Mouse (Mus musculus) regulatory T cell (primary cell): Measurements from ENCODE around the gene Ywhab.

Source experiments
- in situ Hi-C: fragments of 300-600 bp; cut with MboI, MseI; formaldehyde crosslinking; loops from one replicate; pipeline ENCODE4 v1.15.1; 2025; ENCODE audit warnings: high pct_unique_total_duplicates

The Ywhab gene

DNA sequence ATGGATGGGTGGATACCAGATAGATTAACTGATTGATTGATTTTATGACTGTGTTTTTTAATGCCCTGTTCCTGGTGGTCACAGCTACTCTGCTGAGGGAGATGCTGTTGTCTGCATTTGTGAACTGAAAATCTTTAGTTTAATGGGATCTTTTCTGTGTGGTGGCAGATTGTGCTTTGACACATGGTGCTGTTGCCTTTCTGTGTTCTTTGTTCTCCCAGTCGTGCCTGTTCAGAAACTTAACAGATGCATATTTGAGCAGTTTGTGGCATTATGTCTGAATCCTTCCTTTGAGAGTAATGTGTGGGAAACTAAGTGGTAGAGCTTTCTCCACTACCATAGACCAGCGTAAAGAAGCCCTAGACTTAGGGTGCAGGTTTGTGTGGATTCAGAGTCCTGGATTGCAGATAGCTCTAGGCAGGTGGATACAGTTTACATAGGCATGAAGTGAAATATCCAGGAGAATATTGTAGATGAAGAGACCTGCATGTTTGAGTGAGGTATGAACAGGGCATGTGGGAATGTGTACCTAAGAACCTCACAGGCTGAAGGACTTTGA lies 13.3 kb downstream of the Ywhab start:
- in situ Hi-C loops = no loop called here

- in situ Hi-C loops = no loop called here
Observed at GRCm38 (mm10) chr2:164009227-164009626, 14.5 kb downstream of the Ywhab start.

DNA sequence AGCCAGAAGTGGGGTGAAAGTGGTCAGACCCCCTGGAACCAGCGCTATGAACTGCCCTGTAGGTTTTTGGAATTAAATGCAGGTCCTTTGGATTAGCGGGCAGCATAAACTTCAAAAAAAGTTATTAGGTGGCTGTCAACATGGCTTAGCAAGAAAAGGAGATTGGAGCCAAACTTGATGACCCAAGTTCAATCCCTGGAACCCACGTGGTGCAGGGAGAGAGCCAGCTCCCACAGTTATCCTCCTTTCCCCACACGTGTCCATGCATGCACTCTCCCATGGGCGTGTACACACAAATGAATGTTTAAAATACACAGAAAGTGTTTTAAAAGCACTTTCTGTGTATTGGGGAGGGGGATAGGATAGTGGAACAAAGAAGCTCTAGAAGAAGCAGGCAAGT lies 15.7 kb downstream of the Ywhab start:
- in situ Hi-C loops = no loop called here

DNA sequence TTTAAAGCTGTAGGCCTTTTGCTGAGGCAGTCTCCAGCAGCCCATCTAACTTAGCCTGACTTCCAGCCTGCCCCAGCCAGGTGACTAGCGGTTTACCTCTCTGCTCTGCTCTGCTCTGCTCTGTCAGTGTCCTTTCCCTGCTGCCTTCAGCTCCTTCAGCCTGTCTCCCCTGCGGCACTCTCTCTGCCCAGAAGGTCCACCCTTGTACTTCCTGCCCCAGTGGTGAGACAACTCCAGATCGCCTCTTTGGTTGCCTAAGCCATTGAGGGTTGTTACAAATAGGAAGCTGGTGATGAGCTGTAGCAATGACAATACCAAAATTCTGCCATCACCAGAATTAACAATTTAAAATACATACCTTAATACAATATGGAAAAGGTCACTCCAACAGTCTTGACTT lies 16.2 kb downstream of the Ywhab start:
- in situ Hi-C loops = no loop called here

GRCm38 (mm10) chr2:164015304-164015703 lies 20.5 kb downstream of the Ywhab start:
- in situ Hi-C loops = no loop called here

DNA sequence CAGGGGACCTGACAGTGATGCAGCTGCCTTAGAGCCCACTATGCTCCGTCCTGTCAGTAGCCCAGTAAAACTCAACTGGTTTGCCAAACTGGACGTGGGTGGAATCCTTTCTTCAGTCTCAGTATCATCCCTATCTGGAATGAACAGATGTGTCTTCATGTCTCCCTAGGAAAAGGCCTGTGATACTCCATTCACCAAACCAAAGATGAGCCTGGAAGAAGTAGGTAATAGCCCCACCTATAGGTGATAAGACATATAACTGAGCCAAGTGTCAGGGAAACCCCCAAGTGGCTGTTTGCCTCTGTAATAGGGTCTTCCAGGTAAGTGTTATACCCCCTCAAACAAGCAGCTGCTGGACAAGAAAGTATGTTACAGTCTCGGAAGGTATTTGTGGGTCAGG lies 24.1 kb downstream of the Ywhab start:
- in situ Hi-C loops = no loop called here

GRCm38 (mm10) chr2:164019943-164020342 lies 25.2 kb downstream of the Ywhab start:
- in situ Hi-C loops = loop anchor here (10.0 kb wide), 1 partner anchor 1025 kb away; no protein-coding TSS in a partner anchor

GRCm38 (mm10) chr2:164022104-164022503 lies 27.3 kb downstream of the Ywhab start:
- in situ Hi-C loops = loop anchor here (10.0 kb wide), 1 partner anchor 1023 kb away; no protein-coding TSS in a partner anchor

DNA sequence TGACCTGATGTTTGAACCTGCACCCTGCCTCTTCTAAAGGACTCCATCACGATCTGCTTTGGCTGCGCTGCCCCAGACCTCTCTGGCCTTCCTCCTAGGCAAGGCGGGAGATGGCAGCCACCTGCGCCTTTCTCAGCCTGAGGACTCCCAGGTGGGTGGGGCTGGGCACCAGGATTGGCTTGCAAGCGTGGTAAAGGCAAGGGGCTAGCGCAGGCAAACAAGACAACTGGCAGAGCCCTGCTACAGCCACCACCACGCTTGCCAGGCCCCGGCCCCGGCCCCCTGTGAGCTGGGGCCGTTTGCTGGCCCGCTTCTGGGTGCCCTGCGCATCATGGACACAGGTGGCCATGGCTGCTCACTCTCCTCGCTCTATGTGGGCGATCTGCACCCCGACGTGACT lies 30.4 kb downstream of the Ywhab start, which contains the start of gene Pabpc1l:
Gene Pabpc1l (plus strand): TSS at position 301 of the 400 bp plus-strand sequence.
- in situ Hi-C loops = loop anchor here (10.0 kb wide), 1 partner anchor 1020 kb away; no protein-coding TSS in a partner anchor

GRCm38 (mm10) chr2:164031147-164031546 lies 36.4 kb downstream of the Ywhab start:
- in situ Hi-C loops = no loop called here

- in situ Hi-C loops = no loop called here
Observed at GRCm38 (mm10) chr2:164032973-164033372, 38.2 kb downstream of the Ywhab start.

DNA sequence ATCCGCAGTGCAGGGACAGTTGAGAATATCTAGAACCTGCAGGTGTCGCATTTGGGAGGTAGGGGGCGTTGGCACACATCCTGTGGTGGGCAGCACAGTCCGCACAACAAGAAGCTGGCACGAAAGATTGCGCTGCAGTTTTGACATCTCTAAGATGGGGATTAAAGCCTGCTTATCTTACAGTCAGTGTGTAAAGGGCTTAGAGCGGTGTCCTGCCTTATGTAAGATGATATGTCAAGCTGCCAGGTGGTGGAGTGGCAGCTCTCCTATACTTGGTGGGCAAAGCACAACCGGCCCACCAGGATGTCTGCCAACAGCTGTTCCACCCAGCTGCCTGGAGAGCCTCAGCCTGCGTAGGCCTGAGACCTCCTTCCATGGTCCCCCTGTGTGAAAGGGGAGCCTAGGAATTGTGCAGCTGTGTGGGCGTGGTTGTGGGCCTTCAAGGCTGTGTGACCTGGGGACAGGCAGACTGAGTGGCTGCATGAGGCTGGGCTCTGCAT lies 41.8 kb downstream of the Ywhab start:
- in situ Hi-C loops = loop anchor here (5.0 kb wide), 1 partner anchor 621 kb away; the partner anchor contains the start of genes Wfdc10 and Wfdc9

GRCm38 (mm10) chr2:164038407-164039028 lies 43.8 kb downstream of the Ywhab start:
- in situ Hi-C loops = loop anchor here (5.0 kb wide), 1 partner anchor 619 kb away; the partner anchor contains the start of genes Wfdc10 and Wfdc9

DNA sequence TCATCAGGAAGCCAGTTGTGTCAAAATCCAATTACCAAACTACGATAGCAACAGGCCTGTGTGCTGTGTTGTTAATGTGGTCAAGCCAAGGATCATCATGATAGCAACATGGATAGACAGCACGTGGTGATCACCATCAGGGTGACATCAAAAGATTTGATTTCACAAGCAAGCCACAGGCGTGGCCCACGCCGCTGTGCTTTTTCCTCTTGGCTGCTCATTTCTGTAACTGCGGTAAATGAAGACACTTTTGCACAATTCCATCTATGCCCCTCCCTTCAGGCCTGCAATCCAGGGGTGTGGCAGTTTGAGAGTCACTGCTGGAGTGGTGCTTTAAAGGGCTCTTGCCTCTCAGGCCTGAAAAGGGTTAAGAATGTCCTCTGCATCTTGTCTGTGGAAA lies 46.2 kb downstream of the Ywhab start:
- in situ Hi-C loops = no loop called here

DNA sequence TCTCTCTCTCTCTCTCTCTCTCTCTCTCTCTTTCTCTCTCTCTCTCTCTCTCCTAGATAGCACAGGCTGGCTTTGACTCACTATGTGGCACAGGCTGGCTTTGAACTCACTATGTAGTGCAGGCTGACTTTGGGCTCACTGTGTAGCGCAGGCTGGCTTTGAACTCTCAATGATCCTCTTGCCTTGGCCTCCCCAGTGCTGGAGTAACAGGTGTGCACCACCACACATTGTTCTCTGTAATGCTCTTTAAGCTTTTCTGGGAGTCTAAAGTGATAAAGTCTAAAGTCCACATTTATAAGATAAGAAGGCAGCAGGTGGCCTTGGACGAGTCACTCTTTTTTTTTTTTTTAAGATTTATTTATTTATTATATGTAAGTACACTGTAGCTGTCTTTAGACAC lies 46.8 kb downstream of the Ywhab start:
- in situ Hi-C loops = no loop called here

DNA sequence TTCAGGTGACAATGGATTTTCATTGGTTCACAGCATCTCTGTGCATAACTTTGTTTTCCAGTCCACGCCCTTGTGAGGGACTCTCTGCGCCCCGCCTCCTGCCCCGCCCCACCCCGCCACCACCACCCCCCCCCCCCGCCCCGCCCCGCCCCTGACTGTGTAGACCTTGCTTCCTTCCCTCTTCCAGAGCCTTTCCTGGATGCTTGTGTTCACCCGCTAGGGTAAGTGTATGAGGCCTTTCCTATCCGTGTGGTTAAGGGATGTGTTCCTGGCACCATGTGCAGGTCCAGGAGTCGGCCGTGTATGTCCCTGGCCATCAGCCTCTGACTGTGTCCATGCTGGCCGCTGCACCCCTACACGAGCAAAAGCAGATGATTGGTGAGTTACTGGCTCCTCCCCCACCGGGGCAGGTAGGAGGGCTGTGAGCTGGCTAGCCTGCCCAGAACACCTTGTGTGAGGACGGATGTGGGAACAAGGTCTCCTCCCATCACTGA lies 52.5 kb downstream of the Ywhab start:
- in situ Hi-C loops = no loop called here

DNA sequence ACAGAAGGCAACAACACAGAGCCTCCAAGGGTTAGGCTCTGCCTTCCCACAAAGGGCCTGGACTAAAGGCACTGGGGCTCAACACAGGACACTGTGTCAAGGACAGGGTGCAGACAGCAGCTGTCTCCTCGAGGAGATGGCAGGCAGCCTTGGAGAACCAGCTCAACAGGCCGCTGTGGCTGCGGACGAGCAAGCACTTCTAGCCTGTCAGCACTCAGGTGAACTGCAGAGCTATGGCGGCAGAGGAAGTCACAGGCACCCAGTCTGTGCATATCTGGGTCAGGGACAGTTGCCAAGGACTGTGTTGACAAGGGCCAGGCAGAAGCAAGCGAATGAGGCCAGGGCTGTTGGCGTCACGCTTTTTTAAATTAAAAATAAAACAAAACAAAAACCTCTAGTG lies 59.0 kb downstream of the Ywhab start:
- in situ Hi-C loops = no loop called here

DNA sequence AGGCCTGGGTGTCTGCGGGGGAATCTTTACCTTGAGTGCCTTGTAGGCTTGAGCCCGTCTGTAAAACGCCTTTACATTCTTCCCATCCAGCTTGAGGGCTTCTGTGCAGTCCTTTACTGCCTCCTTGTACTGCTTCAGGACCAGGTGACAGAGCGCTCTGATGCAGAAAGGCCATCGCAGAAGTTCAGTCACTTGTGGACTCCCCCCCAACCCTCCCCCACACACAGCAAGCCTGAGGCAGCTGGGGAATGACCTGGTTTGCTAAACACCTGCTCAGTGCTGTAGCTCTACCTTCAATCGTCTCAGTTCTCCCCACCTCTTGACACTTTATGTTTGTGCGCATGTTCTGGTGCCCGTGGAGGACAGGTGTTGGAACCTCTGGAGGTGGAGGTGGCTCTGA lies 59.9 kb downstream of the Ywhab start:
- in situ Hi-C loops = no loop called here

- in situ Hi-C loops = loop anchor here (5.0 to 10.0 kb wide), 2 partner anchors 48 to 705 kb away; partner anchors contain the start of gene Ube2c
Observed at GRCm38 (mm10) chr2:164059634-164060235, 65.0 kb downstream of the Ywhab start.
